Mouse (Mus musculus): ENCODE results near the gene Trpm4. TPM values are rescaled to one million over a fixed set of nuclear protein-coding genes. Genes with fewer than 3 reads are reported as not detected.
A peak's percentile ranks its signal among the peaks of the same experiment; 100 is the strongest.

The Trpm4 gene
- 17.8 and 23.8 TPM in 2 replicates for polyA plus RNA-seq (2015; fragmentation: Nextera tagmentation; extraction: Ambion mirVana)

GRCm38 (mm10) chr7:45333431-45333982, at the start of gene Trpm4:
Trpm4 (minus strand) TSS chr7:45333780.
- peak; percentile 68 for ATAC-seq (ENCODE audit: insufficient number of reproducible peaks, insufficient read depth, low FRiP score, low TSS enrichment, low read depth)
- H3K9ac ChIP-seq, result peak within 1 kb of the TSS; percentile 81
- peaks cover 3% of the 10 kb centered on the region; the same call in 1 of the 2 replicates for H3K36me3 ChIP-seq
- H3K27ac ChIP-seq, result peak within 1 kb of the TSS; percentile 94
- H3K9me3 ChIP-seq, result no peaks in the 10 kb centered on the region
- WGBS, result under 1% methylated on average over 38 of the region's 38 CpGs
- peak within 1 kb of the TSS; percentile 58 for H3K4me3 ChIP-seq
- H3K4me1 ChIP-seq, result peaks cover 45% of the 10 kb centered on the region
- H3K27me3 ChIP-seq, result 0 out of 2 replicates have a peak, but pooled peaks cover 5% of the 10 kb centered on the region
- peak within 1 kb of the TSS; percentile 87 for H3K4me2 ChIP-seq

GRCm38 (mm10) chr7:45376057-45376456, 42.5 kb upstream of the Trpm4 start:
- 91% methylated on average over 1 of the region's 1 CpGs for WGBS
- H3K27ac ChIP-seq, result no peak overlapping the region
- peaks cover 86% of the 10 kb centered on the region for H3K36me3 ChIP-seq

DNA sequence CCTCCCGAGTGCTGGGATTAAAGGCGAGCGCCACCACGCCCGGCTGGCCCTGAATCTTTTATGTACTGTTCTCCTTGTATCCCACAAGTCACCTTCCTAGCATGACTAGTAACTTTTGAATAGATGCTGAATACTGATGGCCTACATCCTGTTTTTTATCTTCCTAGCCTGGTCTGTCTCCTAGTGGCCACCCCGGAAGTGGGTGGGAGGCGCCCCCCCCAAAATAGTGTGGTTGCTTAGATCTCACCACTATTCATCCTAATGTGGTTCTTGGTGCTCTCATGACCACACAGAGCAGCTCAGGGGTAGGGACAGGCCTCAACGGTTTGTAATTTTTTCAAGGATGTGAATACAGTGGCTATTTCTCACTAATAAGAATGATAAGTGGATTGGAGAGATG, 41.0 kb upstream of the Trpm4 start:
- ATAC-seq (ENCODE audit: insufficient number of reproducible peaks, insufficient read depth, low FRiP score, low TSS enrichment, low read depth), result no peak
- H3K27ac ChIP-seq, result no peak overlapping the region
- H3K4me1 ChIP-seq, result peaks cover 12% of the 10 kb centered on the region
- no peak overlapping the region for H3K4me3 ChIP-seq
- no peaks in the 10 kb centered on the region for H3K9me3 ChIP-seq
- peaks cover 72% of the 10 kb centered on the region for H3K36me3 ChIP-seq
- WGBS, result 94% methylated on average over 8 of the region's 8 CpGs
- no peak overlapping the region for H3K9ac ChIP-seq
- H3K4me2 ChIP-seq, result no peak overlapping the region
- H3K27me3 ChIP-seq, result peaks cover 7% of the 10 kb centered on the region

More at GRCm38 (mm10) chr7:45376057-45376456, 42.5 kb upstream of the Trpm4 start:
- H3K27me3 ChIP-seq, result no peaks in the 10 kb centered on the region
- no peak overlapping the region for H3K4me3 ChIP-seq
- H3K4me1 ChIP-seq, result no peaks in the 10 kb centered on the region
- no peak overlapping the region for H3K4me2 ChIP-seq
- H3K9ac ChIP-seq, result no peak overlapping the region
- ATAC-seq (ENCODE audit: insufficient number of reproducible peaks, insufficient read depth, low FRiP score, low TSS enrichment, low read depth), result no peak
- H3K9me3 ChIP-seq, result no peaks in the 10 kb centered on the region

DNA sequence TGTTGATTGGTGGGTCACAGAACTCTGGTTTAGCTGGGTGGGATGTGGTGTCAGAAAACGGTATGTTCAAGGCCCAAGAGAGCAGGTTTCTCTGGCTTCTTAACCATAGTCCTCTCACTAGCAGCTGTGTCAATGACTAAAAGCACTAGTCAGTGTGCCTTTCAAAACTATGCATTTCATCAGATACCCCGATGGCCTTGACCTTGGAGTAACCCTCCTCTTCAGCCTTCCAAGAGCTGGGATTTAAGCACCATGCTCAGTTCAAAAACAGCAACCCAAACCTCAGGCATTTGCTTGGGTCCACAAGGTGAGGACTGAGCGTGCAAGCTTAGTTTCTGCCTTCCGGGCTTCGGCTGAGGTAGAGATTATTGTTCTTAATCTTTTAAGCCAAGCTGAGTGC, 38.8 kb upstream of the Trpm4 start:
- H3K4me1 ChIP-seq, result peaks cover 20% of the 10 kb centered on the region
- no peak overlapping the region for H3K4me3 ChIP-seq
- peaks cover 50% of the 10 kb centered on the region for H3K36me3 ChIP-seq
- no peak overlapping the region for H3K27ac ChIP-seq
- ATAC-seq (ENCODE audit: insufficient number of reproducible peaks, insufficient read depth, low FRiP score, low TSS enrichment, low read depth), result no peak
- H3K27me3 ChIP-seq, result peaks cover 23% of the 10 kb centered on the region
- H3K9me3 ChIP-seq, result no peaks in the 10 kb centered on the region
- 82% methylated on average over 5 of the region's 5 CpGs for WGBS
- H3K4me2 ChIP-seq, result no peak overlapping the region
- no peak overlapping the region for H3K9ac ChIP-seq

- H3K4me2 ChIP-seq, result peak within 1 kb of the TSS; percentile 92
- ATAC-seq (ENCODE audit: insufficient number of reproducible peaks, insufficient read depth, low FRiP score, low TSS enrichment, low read depth), result peak; percentile 73
- WGBS, result 10% methylated on average over 28 of the region's 28 CpGs
Measured at GRCm38 (mm10) chr7:45370475-45371311, 37.1 kb upstream of the Trpm4 start, which contains the start of gene Lin7b. Lin7b (minus strand) TSS chr7:45370583.

DNA sequence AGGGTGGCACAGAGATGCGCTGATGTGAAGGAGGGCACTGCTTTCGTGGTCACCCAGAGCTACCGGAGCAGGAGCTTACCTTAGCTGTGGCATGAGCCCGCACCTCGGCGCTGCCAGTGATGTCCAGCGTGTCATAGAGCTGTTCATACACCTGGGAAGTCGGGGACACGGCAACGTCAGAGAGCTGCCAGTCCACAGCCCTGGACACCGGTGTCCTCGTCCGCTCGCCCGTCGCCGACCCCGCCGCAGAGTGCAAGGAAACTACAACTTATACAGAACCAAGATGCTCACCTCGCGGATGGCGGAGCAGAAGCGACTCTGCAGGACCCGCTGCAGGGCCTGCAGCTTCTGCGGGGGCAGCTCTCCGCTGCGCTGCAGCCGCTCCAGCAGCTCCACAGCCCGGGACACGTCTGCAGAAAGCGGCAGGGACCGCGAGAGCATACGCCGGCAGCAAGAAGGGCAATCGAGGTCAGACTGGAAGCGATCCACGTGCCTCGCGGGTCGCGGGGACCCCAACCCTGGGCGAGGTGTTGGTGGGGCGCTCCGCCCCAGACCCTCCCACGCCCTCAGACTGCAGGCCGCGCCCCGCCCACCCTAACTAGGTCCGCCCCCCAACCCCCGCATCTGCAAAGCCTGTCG, 36.4 kb upstream of the Trpm4 start:
- WGBS, result 10% methylated on average over 52 of the region's 52 CpGs
- ATAC-seq (ENCODE audit: insufficient number of reproducible peaks, insufficient read depth, low FRiP score, low TSS enrichment, low read depth), result peak; percentile 6
- H3K4me1 ChIP-seq, result peaks cover 32% of the 10 kb centered on the region

More at GRCm38 (mm10) chr7:45370475-45371311, 37.1 kb upstream of the Trpm4 start, which contains the start of gene Lin7b:
- Histone ChIP-seq H3K4me1 (peaks cover 29% of the 10 kb centered on the region), H3K27ac (no peak within 1 kb of the TSS), H3K4me3 (peak within 1 kb of the TSS; percentile 51), H3K27me3 (peaks cover 28% of the 10 kb centered on the region), H3K9ac (peak within 1 kb of the TSS; percentile 69), H3K36me3 (peaks cover 33% of the 10 kb centered on the region), H3K9me3 (no peaks in the 10 kb centered on the region)

GRCm38 (mm10) chr7:45369022-45369745, 35.6 kb upstream of the Trpm4 start:
- Histone ChIP-seq H3K9ac (no peak overlapping the region), H3K36me3 (peaks cover 21% of the 10 kb centered on the region), H3K4me2 (peak overlapping the region; percentile 92), H3K4me1 (peaks cover 32% of the 10 kb centered on the region), H3K27ac (no peak overlapping the region), H3K9me3 (no peaks in the 10 kb centered on the region), H3K27me3 (peaks cover 43% of the 10 kb centered on the region), H3K4me3 (0 out of 2 replicates have a peak overlapping the region, but pooled peaks have one; percentile 51)
- no peak for ATAC-seq (ENCODE audit: insufficient number of reproducible peaks, insufficient read depth, low FRiP score, low TSS enrichment, low read depth)
- 74% methylated on average over 16 of the region's 16 CpGs for WGBS

More for the DNA sequence above, 36.4 kb upstream of the Trpm4 start:
- peak overlapping the region; percentile 69 for H3K9ac ChIP-seq
- peaks cover 27% of the 10 kb centered on the region for H3K36me3 ChIP-seq
- peak overlapping the region; percentile 51 for H3K4me3 ChIP-seq
- no peaks in the 10 kb centered on the region for H3K9me3 ChIP-seq
- H3K27me3 ChIP-seq, result peaks cover 36% of the 10 kb centered on the region
- H3K4me2 ChIP-seq, result peak overlapping the region; percentile 92
- H3K27ac ChIP-seq, result no peak overlapping the region

GRCm38 (mm10) chr7:45368178-45368577, 34.6 kb upstream of the Trpm4 start:
- 83% methylated on average over 15 of the region's 15 CpGs for WGBS
- Histone ChIP-seq H3K9me3 (no peaks in the 10 kb centered on the region), H3K36me3 (peaks cover 12% of the 10 kb centered on the region), H3K27ac (no peak overlapping the region), H3K4me1 (peaks cover 32% of the 10 kb centered on the region), H3K9ac (no peak overlapping the region; the same call in 1 of the 2 replicates), H3K27me3 (peaks cover 53% of the 10 kb centered on the region), H3K4me2 (peak overlapping the region; percentile 95), H3K4me3 (peak overlapping the region; percentile 70)
- ATAC-seq (ENCODE audit: insufficient number of reproducible peaks, insufficient read depth, low FRiP score, low TSS enrichment, low read depth), result no peak

DNA sequence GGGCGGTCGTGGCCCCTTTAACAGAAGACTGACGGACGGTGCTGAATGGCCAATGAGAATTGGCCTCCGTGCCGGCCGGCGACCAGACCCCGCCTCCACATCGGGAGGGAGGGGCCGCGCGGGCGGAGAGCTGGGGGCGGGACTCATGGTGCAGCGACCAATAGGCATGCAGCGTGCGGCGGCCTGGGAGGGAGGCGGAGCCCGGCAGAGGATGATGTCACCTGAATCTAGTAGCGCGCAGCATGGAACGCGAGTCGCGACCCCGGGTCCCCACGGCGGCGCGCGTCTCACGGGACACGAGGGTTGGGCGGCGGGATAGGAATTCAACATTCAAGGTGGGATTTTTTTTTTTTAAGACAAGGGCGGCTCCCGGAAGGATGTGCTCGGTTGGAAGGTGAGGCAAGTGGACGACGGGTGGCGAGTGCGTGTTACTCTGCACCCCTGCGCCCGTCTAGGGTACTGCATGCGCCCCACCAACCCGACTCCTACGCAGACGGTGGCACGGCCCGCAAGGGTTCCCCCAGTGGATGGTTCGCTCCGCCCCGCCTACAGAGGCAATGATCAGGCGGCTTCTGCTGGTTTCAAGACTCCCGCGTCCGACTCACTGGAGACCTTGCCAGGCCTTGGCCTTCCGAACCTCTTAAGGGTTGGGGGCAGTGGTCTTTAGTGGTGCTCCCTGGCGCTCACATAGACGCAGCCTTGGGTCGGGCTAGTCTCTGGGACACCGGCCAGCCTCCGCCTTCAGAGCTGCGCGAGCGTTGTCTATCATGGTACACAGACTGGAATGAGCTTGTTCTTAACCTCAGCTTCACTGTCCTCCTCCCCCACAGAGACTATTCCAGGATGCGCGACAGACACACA, 33.7 kb upstream of the Trpm4 start:
- H3K27me3 ChIP-seq, result peaks cover 63% of the 10 kb centered on the region
- H3K4me1 ChIP-seq, result peaks cover 35% of the 10 kb centered on the region
- WGBS, result under 1% methylated on average over 68 of the region's 70 CpGs
- peak overlapping the region; percentile 80 for H3K9ac ChIP-seq
- H3K36me3 ChIP-seq, result 0 out of 2 replicates have a peak, but pooled peaks cover 2% of the 10 kb centered on the region
- peak overlapping the region; percentile 68 for H3K27ac ChIP-seq
- H3K4me3 ChIP-seq, result peak overlapping the region; percentile 70
- peak overlapping the region; percentile 95 for H3K4me2 ChIP-seq
- H3K9me3 ChIP-seq, result no peaks in the 10 kb centered on the region
- peak; percentile 85 for ATAC-seq (ENCODE audit: insufficient number of reproducible peaks, insufficient read depth, low FRiP score, low TSS enrichment, low read depth)

GRCm38 (mm10) chr7:45366652-45367019, 33.1 kb upstream of the Trpm4 start, which contains the start of gene Ppfia3:
Ppfia3 (minus strand) TSS chr7:45367019.
- H3K27ac ChIP-seq, result peak within 1 kb of the TSS; percentile 68
- peaks cover 40% of the 10 kb centered on the region for H3K4me1 ChIP-seq
- H3K4me3 ChIP-seq, result peak within 1 kb of the TSS; percentile 70
- peak within 1 kb of the TSS; percentile 95 for H3K4me2 ChIP-seq
- H3K9ac ChIP-seq, result peak within 1 kb of the TSS; percentile 80
- H3K36me3 ChIP-seq, result no peaks in the 10 kb centered on the region
- H3K9me3 ChIP-seq, result no peaks in the 10 kb centered on the region
- peak; percentile 18; the same call in 1 of the 2 replicates for ATAC-seq (ENCODE audit: insufficient number of reproducible peaks, insufficient read depth, low FRiP score, low TSS enrichment, low read depth)
- under 1% methylated on average over 21 of the region's 26 CpGs for WGBS
- H3K27me3 ChIP-seq, result peaks cover 69% of the 10 kb centered on the region

Measured in embryonic facial prominence, embryonic 13.5 days (tissue).